Mouse (Mus musculus) erythroblast, embryonic 14.5 days (primary cell): ENCODE measurements around the gene Cfap65. TPM values are rescaled to one million over a fixed set of nuclear protein-coding genes. Genes with fewer than 3 reads are reported as not detected.

ENCODE experiments used
- H3K27me3 ChIP-seq: 2 replicates; pipeline ENCODE4 v1.6.1; 2012; ENCODE audit warnings: inconsistent platforms; ENCODE audit not compliant: control insufficient read depth
- H3K36me3 ChIP-seq: 2 replicates; pipeline ENCODE4 v1.6.1; 2012; ENCODE audit warnings: mild to moderate bottlenecking, inconsistent platforms; ENCODE audit not compliant: control insufficient read depth
- H3K4me1 ChIP-seq: 2 replicates; pipeline ENCODE4 v1.6.1; 2012; ENCODE audit warnings: inconsistent platforms; ENCODE audit not compliant: control insufficient read depth
- H3K4me3 ChIP-seq: replicated peaks from 2 replicates; pipeline ENCODE3; 2012; ENCODE audit warnings: moderate library complexity, mild to moderate bottlenecking, inconsistent platforms
- H3K9me3 ChIP-seq: 2 replicates; pipeline ENCODE4 v1.6.1; 2012; ENCODE audit warnings: low read length, inconsistent platforms, mixed read lengths; ENCODE audit not compliant: control insufficient read depth
- GATA1 ChIP-seq: IDR thresholded peaks from 2 replicates; pipeline ENCODE4 v1.6.1; 2012; ENCODE audit warnings: low read length, inconsistent platforms, mixed read lengths
- TAL1 ChIP-seq: IDR thresholded peaks from 3 replicates; pipeline ENCODE4 v1.6.1; 2012; ENCODE audit warnings: low read length, inconsistent platforms, mixed read lengths
- polyA plus RNA-seq: library from polyadenylated mRNA; stranded (reverse); fragments of >175 nt; gene quantifications from 2 replicates; pipeline ENCODE4 v1.2.3, GENCODE M21; 2012

The Cfap65 gene
- polyA plus RNA-seq, 1 experiment: not detected

DNA sequence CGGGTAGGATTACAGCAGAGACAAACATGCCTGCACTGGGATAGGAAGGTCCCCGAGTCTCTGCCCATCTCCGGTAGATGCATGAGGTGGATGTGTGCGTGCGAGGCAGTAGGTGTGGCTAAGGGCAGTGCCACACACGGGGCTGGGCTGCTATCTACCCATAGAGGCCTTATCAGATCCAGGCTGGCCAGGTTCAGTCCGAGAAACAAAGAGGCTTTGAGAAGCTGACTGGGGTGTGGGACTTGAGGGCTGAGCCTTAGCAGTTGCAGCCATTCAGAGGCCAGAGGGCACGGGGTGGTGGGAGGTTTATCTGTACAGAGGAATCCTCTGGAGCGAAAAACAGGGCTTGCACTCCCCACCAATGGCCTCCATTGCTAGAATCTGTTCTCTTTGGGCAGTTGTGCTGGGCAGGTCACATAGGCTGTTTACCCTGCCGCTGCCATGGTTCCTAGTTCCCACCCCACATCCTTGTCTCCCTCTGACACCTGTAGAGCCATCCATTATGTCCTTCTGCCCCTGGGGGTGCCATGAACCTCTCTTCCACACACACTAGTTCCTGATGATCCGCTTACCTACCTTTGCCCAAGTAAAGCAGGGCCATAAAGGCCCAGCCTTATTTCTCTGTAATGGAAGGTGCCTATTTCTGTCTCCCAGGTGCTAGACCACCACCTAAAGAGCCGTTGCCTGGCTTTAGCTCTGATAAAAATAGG lies 6.4 kb upstream of the Cfap65 start:
- Histone ChIP-seq H3K9me3 (no peaks in the 10 kb centered on the region), H3K27me3 (peaks cover 13% of the 10 kb centered on the region), H3K36me3 (peaks cover 2% of the 10 kb centered on the region; the same call in 1 of the 2 replicates), H3K4me1 (no peaks in the 10 kb centered on the region), H3K4me3 (no peak overlapping the region)
- TF ChIP-seq TAL1: no peak
- TF ChIP-seq GATA1: no peak

DNA sequence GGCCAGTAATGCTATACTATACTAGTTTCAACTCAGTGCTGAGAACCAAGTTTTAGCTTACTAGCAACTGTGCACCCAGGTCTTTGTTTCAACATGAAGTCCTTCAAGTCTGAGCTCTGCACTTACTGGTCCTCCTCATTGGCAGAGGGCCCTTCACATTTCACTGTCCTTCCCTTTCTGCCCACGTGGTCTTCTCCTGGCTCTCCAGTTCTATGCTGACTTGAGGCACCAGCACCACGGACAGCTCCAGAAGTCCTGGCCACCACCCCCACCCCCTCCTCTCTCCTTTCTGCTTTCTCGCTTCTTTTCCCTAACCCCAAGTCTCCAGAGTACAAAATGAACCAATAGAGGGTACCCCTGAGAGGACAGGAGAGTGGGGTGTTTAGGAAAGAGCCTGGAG lies 4.4 kb upstream of the Cfap65 start:
- Histone ChIP-seq H3K36me3 (no peaks in the 10 kb centered on the region), H3K4me3 (no peak overlapping the region), H3K27me3 (peaks cover 16% of the 10 kb centered on the region), H3K4me1 (no peaks in the 10 kb centered on the region), H3K9me3 (no peaks in the 10 kb centered on the region)
- TF ChIP-seq GATA1 (no peak), TAL1 (no peak)

DNA sequence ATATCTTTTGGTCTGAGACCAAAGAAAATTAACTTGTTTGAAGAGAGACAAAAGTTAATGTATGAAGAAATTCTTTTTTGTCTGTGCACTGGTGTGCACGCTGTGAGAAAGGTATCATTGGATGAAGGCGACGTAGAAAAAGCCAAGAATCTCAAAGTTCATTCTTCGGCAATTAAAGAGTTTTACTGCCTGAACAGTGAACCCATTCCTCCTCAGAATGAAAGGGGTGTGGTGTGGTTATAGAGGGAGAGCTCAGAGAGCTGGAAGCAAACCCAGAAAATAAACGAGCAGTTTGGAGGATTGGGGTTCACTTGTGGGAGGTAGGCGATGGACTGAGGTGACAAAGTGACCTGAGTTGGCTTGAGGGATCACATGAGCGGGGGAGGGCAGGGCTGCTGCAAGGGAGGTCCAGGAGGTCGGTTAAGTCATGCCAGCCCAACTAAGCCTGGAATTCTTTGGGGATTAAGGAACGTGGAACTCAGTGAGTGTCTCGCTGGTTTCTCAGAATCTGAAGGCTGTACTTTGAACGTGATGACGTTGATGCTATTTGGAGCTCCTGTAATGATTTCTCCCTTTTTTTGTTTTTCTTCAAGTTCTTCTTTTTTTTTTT lies 927 bp upstream of the Cfap65 start:
- no peaks in the 10 kb centered on the region for H3K9me3 ChIP-seq
- TF ChIP-seq GATA1: no peak
- no peak for TF ChIP-seq TAL1
- no peaks in the 10 kb centered on the region for H3K4me1 ChIP-seq
- H3K36me3 ChIP-seq: no peaks in the 10 kb centered on the region
- H3K27me3 ChIP-seq: peaks cover 22% of the 10 kb centered on the region
- no peak overlapping the region for H3K4me3 ChIP-seq

DNA sequence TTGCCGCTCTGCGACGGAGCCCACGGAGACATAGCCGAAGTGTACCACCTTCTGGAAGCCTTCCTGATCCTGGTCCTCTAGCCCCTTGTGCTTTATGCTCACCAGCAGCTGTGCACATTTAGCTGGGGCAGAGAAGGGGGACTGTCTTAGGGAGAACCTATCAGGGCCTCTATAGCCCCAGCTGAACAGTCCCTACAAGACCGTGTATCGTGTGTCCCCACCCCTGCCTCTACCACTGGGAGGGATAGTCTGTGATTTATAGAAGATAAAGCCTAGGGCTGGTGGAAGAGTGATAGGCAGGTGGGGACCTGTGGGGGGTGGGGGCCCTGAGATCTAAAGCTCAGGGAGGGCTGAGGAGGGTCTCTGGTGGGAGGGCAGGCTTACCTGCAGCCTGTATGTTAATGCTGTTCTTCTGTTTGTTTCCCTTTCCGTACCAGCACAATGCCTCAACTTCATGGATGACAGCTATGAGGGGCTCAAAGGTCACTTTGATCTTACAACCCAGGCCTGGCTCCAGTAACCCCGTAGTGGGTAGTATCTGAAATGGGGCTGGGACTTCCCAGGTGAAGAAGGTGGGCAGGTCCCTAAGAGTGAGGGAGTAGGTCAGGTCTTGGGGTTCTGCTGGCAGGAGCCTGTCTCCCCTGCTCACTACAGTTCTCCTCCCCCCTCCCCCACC lies 7.6 kb downstream of the Cfap65 start:
- no peak for TF ChIP-seq GATA1
- TF ChIP-seq TAL1: no peak
- Histone ChIP-seq H3K4me1 (no peaks in the 10 kb centered on the region), H3K27me3 (no peaks in the 10 kb centered on the region; the same call in 1 of the 2 replicates), H3K36me3 (no peaks in the 10 kb centered on the region), H3K9me3 (no peaks in the 10 kb centered on the region), H3K4me3 (no peak overlapping the region)

DNA sequence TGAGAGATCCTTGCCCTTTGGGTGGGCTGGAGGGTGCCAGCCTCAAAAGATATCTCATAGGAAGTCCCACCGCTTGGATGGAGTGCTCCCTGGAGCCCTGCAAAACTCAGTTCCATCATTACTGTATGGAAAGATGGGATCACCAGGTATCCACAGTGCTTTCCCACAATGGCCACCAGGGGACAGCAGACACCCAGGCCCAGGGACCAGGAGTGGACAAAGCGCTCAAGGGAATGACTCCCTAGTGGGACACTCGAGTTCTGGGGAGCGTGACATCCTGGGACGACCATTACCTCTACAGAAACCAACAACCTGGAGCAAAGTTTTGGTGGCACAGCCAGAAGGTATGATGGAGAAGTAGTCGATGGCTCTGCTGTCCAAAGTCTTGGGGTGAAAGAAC lies 8.7 kb downstream of the Cfap65 start:
- H3K4me1 ChIP-seq: no peaks in the 10 kb centered on the region
- no peak overlapping the region for H3K4me3 ChIP-seq
- H3K36me3 ChIP-seq: no peaks in the 10 kb centered on the region
- no peaks in the 10 kb centered on the region; the same call in 1 of the 2 replicates for H3K27me3 ChIP-seq
- no peak for TF ChIP-seq GATA1
- TF ChIP-seq TAL1: no peak
- H3K9me3 ChIP-seq: no peaks in the 10 kb centered on the region

DNA sequence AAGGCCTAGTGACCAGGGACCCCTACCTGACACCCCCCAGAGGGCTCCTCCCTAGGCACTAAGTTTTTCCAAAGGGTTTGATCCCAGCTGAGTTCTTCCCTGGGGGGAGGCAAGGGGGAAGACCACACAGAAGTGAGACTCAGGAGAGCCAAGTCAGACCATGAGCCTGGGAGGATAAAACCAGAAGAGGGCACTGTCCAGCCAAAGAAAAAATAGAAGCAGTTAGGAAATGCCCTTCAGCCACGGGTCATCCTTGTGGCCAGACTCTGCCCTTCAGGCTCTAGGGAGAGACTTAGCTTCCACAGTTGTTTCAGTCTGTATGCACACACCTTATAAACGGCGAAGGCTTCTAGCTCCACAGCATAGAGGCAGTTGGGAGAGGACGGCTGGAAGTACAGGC lies 10.9 kb downstream of the Cfap65 start:
- Histone ChIP-seq H3K9me3 (no peaks in the 10 kb centered on the region), H3K27me3 (no peaks in the 10 kb centered on the region; the same call in 1 of the 2 replicates), H3K4me1 (no peaks in the 10 kb centered on the region), H3K36me3 (no peaks in the 10 kb centered on the region), H3K4me3 (no peak overlapping the region)
- TF ChIP-seq GATA1 (no peak), TAL1 (no peak)

DNA sequence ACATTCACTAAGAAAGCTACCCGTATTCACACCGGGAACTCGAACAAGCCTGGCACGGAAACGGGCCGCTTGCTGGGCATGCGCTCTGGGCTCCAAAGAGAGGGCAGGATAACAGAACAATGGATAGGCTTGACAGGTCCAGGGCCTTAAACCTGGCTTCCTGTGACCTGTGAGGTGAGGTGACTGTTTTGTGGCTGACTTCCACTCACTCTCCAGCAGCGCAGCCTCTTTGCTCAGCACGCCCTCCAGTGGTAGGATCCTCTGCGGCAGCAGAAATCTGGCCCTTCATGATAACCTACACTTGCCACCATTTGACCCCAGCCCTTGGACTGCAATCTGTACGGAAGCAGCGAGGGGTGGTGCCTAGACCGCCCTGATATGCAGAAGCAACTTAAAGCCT lies 19.7 kb downstream of the Cfap65 start:
- Histone ChIP-seq H3K27me3 (no peaks in the 10 kb centered on the region; the same call in 1 of the 2 replicates), H3K9me3 (peaks cover 2% of the 10 kb centered on the region; the same call in 1 of the 2 replicates), H3K36me3 (no peaks in the 10 kb centered on the region), H3K4me3 (no peak overlapping the region), H3K4me1 (no peaks in the 10 kb centered on the region)
- TF ChIP-seq GATA1 (no peak), TAL1 (no peak)

DNA sequence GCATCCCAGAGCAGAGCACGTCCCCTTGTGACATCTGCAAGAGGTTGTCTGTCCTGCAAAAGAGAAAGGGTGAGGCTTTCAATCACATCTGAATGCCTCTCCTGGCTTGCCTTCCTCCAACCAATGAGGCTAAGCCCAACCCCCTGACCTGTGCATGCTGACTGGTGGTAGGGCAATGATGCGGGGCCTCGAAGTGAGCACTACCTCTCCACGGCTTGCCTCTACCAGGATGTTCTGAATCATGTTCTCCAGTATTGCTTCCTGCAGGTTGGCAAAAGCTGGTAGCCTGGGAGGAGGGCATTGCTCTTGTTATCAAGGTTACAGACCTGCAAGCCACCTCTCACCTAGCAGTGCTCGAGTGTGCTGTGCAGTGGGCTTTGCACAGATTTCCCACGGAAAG lies 33.2 kb downstream of the Cfap65 start:
- TF ChIP-seq TAL1: no peak
- TF ChIP-seq GATA1: no peak
- Histone ChIP-seq H3K9me3 (no peaks in the 10 kb centered on the region), H3K27me3 (peaks cover 43% of the 10 kb centered on the region), H3K36me3 (no peaks in the 10 kb centered on the region), H3K4me1 (no peaks in the 10 kb centered on the region), H3K4me3 (no peak overlapping the region)

DNA sequence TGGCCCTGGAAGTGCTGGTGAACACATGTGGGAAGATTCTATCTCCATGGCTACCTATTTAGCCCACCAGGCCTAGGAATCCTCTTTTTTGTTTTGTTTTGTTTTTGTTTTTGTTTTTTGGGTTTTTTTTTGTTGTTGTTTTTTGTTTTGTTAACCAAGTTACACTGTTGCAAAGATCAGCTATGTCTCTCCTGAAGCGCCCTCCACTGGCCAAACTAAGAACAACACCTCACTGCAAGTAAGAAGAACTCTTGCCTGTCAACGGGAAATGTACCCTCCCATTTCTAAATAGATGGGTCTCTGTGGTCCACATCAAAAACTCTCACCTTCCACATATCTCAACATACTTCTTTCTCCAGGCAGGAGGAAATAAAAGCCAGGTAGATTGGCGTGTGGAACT lies 33.7 kb downstream of the Cfap65 start:
- no peaks in the 10 kb centered on the region for H3K36me3 ChIP-seq
- no peak for TF ChIP-seq TAL1
- no peak for TF ChIP-seq GATA1
- no peaks in the 10 kb centered on the region for H3K9me3 ChIP-seq
- H3K4me3 ChIP-seq: no peak overlapping the region
- no peaks in the 10 kb centered on the region for H3K4me1 ChIP-seq
- peaks cover 45% of the 10 kb centered on the region for H3K27me3 ChIP-seq
